Mouse (Mus musculus): ENCODE data around the gene Ephb1.

Ephb1 gene

DNA sequence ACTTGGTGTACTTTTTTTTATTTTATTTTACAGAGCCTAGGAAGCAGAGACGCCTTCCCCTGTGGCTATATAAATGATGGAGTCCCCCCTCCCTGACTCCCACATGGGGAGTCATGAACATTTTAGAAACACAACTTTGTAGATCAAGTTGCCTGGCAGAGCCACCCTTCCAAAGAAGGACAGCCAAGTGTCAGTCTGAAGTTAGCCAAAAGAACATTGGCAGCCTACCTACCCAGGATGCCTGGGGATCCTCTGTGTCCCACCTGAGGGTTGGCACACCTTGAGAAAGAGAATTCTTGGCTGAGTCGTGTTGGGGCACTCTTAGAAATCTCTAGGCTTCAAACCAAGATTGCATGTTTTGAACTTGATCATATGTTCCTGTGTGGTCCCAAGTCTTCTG lies 360.4 kb downstream of the Ephb1 start:
- no peak for DNase-seq (ENCODE audit: extremely low read depth, low read depth)

DNA sequence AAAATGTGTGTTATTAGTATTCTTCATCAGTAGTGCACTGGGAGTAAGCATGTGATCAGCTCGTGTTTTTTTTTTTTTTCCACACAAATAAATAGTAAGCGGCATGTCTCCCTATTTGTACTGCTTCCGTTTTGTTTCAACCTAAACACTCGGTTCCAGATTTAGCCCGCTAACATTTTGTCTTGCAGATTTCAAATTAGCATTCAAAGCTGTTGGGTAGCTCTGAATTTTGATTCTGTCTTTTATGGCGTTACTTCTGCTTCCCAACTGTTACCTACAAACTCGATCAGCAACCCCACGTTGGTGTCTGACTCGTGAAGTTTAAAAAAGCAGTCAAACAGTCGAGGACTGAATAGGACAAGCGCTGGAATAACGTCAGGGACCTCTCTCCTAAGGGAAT lies 363.7 kb downstream of the Ephb1 start:
- no peak for DNase-seq (ENCODE audit: extremely low read depth, low read depth)

DNA sequence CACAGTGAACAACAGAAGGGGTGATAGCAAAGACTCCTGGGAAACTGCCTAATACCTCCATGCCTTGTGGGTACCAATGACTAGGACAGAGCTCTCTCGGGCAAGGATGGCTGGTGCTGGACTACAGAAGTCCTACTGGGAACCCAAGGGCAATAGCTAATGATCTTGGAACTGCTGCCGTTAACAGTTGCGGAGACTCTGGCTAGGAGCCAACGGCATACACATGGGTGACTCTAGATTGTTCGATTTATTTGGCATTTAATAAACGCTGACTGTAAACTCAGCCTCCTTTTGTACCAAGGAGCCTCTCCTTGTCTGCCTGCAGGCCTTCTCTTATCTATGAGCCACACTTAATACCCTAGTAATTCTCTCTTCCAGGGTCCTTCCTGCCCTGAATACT lies 364.5 kb downstream of the Ephb1 start:
- DNase-seq (ENCODE audit: extremely low read depth, low read depth), result no peak

DNA sequence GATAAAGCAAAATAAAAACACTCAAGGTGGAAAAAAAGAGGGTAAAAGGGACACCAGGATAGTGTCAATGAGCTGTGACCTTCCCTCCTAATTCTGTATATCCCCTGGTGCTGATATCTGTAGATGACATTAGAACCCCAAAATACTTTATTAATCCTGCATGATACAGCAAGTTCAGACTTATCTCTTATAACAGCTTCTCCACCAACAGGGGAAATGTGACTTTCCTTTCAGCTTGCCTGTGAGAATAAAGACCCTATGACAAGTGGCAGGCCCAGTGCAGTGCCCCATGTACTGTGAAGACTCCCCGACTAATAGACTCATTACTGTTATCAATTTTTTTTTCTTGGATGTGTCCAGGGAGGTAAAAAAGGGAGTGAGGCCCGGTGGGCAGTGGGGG lies 367.6 kb downstream of the Ephb1 start:
- DNase-seq (ENCODE audit: extremely low read depth, low read depth), result no peak

DNA sequence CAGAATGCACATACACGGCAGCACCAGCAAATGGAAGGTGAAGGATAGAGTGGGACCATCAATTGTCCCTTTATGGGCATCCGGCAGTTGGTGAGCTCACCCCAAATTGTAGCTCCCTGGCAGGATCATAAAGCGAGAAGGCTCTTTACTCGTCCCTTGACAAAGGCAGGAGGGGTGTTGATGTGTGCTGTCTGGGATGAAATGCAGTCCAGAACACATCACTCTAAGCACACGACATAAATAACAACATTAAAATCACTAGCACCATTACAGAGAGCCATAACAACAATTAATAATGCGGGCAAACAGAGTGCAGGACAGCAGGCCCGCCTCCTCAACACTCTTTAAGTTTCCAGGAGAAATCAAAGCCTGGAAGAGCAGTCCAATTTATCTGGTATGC lies 372.1 kb downstream of the Ephb1 start:
- no peak for DNase-seq (ENCODE audit: extremely low read depth, low read depth)

DNA sequence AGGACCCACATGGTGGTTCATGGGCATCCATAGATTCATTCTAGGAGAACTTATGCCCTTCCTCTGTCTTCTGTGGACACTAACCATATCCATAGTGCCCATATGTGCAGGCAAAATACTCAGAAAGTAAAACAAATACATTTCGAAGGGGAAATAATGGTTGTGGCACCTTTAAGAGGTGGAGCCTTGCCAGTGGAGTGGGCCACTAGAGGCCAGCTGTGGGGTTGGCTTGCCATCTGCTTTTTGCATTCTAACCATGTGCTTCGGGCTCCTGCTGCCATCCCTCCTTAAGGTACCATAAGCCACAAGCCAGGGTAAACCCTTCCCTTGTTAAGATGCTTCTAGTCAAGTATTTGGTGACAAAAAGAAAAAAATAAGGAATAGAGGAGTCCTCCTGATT lies 373.3 kb downstream of the Ephb1 start:
- no peak for DNase-seq (ENCODE audit: extremely low read depth, low read depth)

DNA sequence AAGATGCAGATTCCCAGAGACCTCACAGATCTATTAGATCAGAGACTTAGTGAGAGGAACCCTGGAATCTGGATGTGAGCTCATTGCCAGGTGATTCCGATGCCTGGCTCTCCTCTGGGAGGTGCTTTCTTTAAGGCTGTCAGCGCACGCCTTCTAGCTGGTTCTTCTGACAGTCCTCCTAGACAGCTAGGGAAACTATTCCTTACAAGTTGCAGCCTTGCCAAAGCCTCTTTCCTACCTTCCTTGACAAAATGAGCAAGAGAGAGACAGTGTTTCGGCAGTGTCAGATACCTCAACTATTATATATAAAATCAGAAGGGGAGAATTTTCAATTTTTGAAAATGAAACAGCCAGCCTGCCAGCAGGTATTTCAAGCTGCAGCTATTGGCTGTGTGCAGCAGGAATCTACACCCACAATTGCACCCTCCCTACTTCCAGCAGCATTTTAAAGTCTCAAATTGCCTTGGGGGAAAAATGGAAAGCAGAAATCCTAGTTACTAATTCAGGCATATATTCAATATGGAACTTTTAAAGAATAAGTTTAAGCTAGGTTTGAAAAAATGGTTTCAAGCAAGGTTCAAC lies 377.5 kb downstream of the Ephb1 start:
- DNase-seq (ENCODE audit: extremely low read depth, low read depth), result no peak

DNA sequence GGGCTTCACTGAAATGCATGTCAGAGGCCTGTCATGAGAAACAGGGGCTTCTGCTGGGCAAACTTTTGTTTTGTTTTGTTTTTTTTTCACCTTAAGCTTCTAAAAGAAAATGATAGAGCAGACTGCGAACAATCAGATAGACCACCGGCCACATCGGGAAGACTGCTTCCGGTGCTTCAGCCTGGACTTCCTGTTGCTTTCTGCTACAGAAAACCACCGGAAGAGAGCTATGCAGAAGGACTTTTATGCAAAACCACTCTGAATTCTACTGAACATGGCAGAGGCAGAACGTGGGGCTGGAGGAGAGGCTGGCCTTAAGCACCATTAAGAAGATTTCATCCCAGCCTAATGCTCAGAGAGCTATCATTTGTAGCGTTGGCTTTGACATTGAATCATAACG lies 382.2 kb downstream of the Ephb1 start:
- DNase-seq (ENCODE audit: extremely low read depth, low read depth), result no peak

DNA sequence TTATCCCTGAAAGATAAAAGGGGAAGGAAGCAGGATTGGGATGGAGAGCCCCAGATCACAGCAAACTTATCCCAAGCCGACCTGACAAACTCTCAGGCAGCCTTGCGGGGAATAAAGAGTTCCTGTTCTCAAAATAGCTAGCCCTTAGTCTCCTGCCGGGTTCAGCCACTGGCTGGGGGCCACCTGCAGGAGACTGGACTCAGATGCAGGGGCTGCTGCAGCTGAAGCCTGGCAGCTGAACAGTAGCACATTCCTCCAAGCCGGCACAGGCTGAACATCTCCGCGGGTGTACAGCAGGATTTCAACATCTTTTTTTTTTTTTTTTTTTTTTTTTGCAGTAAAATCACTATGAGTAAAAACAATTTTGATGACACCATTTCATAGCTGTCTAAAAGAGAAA lies 382.7 kb downstream of the Ephb1 start:
- no peak for DNase-seq (ENCODE audit: extremely low read depth, low read depth)

DNA sequence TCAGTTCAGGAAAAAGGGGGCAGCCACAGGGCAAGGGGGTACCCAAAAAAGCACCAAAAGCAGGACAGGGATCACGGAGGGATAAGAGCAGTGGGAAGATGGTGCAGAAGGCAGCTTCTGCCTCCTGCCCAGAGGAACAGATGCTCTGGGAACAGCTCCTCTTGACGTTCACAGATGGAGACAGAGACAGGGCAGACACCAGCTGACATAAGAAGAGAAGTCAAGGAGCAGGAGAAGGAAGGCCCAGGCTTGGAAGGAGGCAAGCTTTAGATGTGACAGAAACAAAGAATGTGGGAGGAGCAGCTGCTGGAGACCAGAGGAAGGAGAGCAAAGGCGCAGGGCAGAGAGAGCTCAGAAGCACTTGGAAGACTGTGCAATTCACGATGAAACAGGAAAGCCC lies 398.3 kb downstream of the Ephb1 start:
- no peak for DNase-seq (ENCODE audit: extremely low read depth, low read depth)

DNA sequence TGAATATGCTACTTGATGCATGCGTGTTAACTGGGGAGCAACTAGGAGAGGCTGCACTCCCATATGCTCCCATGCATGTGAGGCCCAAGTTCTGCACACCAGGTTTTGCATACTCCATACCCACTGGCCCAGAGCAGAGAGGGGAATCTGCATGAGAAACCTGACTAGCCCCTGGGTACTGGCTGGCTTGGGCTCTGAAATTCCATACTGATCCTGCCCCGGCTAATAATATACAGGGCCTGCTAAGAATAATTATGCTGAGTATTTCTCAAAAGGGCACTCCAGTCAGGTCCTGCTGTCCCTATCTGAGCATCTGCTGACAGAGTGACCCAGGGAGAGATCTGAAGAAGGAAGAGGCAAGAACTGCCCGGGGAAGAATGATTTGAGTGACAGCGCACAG lies 400.0 kb downstream of the Ephb1 start:
- DNase-seq (ENCODE audit: extremely low read depth, low read depth), result no peak

DNA sequence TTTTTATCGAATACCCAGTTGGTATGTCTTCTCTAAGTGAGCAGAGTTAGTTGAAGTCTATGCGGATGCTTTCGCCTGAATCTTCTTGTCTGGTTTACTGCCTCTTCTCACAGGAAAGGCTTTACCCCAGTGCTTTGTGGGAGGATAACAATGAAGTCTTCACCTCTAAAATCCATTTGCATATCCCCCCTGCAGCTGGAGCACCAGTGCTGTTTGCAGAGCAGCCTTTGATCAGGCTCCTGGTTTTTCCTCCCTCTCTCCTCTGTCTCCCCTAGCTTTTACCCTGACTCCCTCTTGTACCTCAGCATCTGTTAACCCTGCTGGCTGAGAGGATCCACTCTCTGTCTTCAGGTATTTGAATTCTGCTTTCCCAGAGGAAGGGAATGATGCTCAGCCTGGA lies 404.4 kb downstream of the Ephb1 start:
- no peak for DNase-seq (ENCODE audit: extremely low read depth, low read depth)

DNA sequence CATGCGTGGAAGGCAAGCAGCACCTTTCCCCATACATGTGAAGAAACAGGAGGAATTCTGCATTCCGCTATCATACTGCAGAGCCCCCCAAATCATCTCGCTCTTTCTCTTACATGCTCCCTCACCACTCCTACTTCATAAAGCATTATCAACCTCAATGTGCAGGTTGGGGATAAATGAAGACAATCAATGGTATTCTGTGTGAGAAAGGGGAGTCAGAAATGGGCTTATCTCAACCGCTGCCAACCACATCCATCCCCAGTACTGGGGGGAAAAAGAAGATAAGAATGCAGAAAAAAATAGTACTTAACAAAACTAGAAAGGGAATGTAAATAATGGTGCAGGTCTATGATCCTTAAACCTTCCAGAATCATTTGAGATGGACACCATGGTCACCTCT lies 408.7 kb downstream of the Ephb1 start:
- no peak for DNase-seq (ENCODE audit: extremely low read depth, low read depth)

DNA sequence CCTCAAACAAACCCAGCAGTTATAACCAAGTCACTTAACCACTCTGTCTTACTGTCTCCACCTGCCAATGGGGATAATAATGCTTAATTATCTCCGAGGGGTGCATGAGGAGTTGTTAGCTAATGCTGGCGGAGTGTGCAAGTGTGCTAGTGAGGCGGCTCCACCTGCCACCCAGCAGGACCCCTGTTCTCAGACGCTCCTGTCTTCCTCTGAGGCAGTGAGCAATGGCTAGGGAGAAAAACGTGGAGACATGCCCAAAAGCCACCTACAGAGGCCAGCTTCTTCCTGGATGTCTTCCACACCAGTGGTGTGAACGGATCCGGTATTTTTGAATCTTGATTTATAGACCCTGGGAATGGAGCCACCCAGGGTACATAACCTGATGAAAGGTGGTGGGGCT lies 409.2 kb downstream of the Ephb1 start:
- DNase-seq (ENCODE audit: extremely low read depth, low read depth), result no peak

DNA sequence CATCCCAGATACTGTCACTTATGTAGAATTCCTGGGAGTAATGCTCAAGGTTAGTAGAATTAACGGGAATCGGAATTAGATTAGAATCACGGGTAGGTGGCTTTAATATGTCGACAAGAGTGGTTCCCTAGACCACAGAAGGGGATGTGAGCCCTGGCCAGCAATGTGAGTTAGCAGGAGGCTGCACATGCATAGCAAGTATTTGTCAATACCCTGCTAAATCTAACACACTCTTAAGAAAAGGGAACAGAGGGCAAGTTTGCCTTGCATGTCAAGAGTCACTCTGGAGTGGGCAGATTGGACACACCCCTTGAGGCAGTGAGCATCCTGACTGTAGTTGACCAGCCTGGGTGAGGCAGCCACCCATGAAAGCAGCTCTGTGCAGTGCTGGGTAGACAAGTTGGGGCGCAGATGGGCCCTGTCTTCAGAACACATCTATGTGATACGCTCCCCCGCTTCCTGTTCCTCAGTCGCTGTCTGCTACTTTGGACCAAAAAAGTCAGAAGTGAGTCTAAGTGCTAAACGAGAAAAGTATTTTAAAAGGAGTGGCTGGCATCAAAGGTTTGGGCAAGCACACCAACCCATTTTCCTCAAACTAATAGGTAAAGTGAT lies 412.3 kb downstream of the Ephb1 start:
- DNase-seq (ENCODE audit: extremely low read depth, low read depth), result no peak

DNA sequence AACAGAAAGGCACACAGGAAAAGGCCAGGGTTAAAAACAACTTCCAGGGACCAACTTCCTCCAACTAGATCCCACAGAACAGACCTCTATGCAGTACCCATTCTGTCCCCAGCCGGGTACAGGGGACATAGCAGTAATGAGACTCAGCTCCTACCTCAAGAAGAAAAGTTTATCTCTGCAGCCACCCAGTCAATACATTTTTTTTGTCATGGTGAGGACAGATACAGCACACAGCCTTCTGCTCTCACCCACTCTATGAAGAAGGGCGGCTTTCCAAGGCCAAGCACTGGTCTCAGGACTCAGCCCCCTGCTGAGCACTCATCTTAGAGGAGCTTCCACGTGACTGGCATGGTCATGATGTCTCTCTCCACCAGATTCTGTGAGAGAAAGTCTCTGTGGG lies 414.3 kb downstream of the Ephb1 start:
- DNase-seq (ENCODE audit: extremely low read depth, low read depth), result no peak

DNA sequence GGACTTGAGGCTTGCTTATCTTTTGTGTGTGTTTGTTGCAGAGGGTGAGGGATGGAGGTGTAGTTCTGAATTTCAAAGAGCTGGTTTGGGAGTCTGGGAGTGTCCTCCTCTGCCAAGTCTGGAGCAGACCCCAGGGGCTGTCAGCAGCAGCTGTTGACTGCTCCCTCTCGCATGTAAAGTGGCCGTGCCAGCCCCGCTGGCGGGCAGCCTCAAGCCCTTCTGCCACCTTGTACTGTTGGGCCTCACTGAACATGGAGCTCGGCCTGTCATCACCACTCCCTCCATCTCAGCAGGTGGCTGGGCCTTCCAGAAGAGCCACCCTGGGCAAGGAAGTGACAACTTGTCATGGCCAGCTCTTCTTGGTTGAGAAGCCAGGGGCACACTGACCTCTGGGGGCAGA lies 415.5 kb downstream of the Ephb1 start:
- DNase-seq (ENCODE audit: extremely low read depth, low read depth), result no peak

DNA sequence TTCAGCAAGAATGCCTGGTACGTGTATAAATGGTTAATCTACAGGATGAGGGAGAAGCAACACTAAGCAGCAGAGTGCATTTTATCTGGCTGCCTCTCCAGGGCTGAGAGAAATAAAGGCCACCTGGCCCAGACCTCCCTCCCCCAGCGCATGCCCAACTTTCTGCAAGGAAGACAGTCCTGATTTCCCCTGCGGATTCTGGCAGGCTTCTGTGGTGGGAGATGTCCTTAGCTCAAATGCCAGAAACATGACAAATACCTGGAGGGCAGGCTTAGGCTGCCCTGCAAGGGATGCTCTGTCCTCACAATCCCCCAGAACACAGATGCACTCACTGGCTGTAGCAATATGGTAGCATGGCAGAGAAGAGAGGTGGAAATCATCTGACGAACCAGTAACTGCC lies 416.4 kb downstream of the Ephb1 start:
- DNase-seq (ENCODE audit: extremely low read depth, low read depth), result no peak

DNA sequence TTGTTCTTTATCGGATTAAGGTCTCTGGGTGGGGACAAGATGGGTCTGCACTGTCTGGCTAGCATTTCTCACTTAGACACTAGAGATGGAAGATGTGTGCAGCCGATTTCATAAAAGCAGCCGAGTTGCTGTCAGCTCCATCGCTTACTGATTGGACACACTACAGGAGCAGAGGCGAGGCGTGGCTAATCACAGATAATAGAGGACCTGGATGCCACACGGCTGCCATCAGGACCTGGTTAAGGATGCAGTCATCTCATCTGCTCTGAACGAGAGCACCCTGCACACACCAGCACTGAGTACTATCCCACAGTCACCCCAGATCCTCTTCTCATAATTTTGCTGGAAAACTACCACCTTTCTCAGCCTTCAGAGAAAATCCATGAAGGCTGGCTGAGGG lies 419.6 kb downstream of the Ephb1 start:
- no peak for DNase-seq (ENCODE audit: extremely low read depth, low read depth)

DNA sequence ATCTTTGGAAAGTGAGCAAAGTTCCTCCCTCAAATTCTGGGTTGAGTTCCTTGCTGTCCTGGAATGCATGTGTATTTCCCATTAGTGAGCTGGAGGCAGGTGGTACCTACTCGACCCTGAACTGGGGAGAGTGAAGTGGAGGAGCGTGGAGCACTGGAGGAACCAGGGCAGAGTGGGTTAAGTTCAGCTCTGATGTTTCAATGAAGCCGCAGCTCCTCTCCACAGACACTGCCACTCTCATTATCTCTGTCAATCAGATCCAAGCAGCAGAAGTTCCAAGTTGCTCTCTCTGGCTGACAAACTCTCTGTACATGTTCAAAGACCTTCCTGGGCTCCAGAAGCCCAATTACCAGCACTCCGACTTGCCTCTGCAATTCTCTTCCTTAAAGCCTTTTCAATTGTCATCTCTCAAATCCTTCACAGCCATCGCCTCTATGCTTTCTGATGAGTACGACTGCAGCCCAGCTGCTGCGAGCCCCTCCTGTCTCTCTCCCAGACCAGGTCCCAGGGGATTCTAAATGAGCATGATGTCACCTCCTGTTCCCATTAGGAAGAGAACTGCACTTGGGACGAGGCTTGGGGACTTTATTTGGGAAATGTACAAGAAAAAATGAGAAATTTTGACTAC lies 420.4 kb downstream of the Ephb1 start:
- DNase-seq (ENCODE audit: extremely low read depth, low read depth), result no peak

DNA sequence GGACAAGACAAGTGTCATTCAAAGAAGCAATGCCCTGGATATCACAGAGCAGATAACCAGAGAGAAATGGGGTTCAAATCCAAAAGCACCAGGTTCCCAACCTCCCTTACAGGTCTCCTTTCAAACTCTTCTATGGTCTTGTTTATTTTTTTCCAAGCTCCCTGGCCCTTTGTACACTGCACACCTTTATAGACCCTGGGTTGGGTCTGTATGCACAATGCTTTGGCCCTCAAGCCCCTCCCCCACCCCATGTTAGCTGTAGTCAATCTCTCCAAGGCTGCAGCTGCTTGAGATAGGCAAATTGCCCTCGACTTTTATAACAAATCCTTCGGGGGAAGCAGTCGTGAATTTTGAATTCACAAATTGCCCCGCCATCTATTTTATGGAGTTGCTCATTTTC lies 429.7 kb downstream of the Ephb1 start:
- no peak for DNase-seq (ENCODE audit: extremely low read depth, low read depth)

DNA sequence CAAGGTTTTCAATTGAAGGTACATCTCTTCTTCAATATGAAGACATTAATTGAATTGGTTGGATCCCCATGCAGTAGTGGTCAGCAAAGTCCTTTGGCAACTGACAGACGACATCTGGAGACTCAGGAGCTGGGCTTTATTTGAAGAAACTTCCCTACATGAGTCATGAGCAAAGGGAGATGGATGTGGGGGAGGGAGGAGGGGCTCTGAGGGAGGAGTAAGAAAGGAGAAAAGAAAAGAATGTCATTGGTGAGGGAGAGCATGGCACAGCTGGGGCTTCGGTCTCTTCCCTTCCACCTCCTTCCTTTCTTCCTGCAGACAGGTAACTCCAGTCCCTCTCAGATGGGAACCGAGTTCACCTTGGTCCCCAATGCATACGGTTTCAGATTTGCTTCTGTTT lies 431.6 kb downstream of the Ephb1 start:
- no peak for DNase-seq (ENCODE audit: extremely low read depth, low read depth)

DNA sequence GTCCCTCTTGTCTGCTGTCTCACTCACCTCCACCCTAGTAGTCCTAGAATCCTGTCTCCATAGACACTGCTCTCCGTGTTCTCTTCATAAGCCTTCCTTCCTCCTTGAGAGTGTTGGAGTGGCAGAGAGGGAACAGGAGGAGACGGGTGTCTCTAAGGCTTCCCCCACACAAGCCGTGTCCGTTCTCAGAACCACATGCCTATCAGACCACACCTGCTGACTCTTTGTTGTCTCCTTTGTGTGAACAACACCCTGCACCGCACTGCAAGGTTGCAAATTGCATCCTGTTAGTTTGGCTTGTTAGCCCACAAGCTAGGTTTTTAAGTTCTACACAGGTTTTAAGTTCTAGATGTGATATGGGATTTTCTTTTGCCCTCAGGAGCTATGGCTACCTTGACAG lies 435.2 kb downstream of the Ephb1 start:
- DNase-seq (ENCODE audit: extremely low read depth, low read depth), result no peak
